Mouse (Mus musculus) heart, embryonic 11.5 days (tissue): ENCODE results near the gene Supt20. TPM values are rescaled to one million over a fixed set of nuclear protein-coding genes. Genes with fewer than 3 reads are reported as not detected.

Experiments
- ATAC-seq: fragments of 200-750 bp; cut with Nextera tagmentation; replicated peaks from 2 replicates; pipeline ENCODE4 v1.8.0; 2017; ENCODE audit warnings: moderate library complexity; ENCODE audit not compliant: insufficient number of reproducible peaks, low FRiP score, low TSS enrichment
- H3K27ac ChIP-seq: fragments of 300-500 bp; sonication (generic); 2 replicates; pipeline ENCODE4 v1.5.1; 2014; ENCODE audit warnings: mild to moderate bottlenecking, low read depth, low read length
- H3K27me3 ChIP-seq: fragments of 300-500 bp; sonication (generic); 2 replicates; pipeline ENCODE4 v1.6.1; 2014; ENCODE audit warnings: mild to moderate bottlenecking, low read length, mixed read lengths; ENCODE audit not compliant: control insufficient read depth, insufficient read depth
- H3K36me3 ChIP-seq: fragments of 300-500 bp; sonication (generic); 2 replicates; pipeline ENCODE4 v1.6.1; 2014; ENCODE audit warnings: mild to moderate bottlenecking, low read length, moderate library complexity, mixed read lengths; ENCODE audit not compliant: control insufficient read depth, insufficient read depth
- H3K4me1 ChIP-seq: fragments of 300-500 bp; sonication (generic); 2 replicates; pipeline ENCODE4 v1.6.1; 2014; ENCODE audit warnings: low read length; ENCODE audit not compliant: control insufficient read depth, insufficient read depth
- H3K4me2 ChIP-seq: fragments of 300-500 bp; sonication (generic); 2 replicates; pipeline ENCODE4 v1.6.1; 2014; ENCODE audit warnings: mild to moderate bottlenecking, moderate library complexity
- H3K4me3 ChIP-seq: fragments of 300-500 bp; sonication (generic); 2 replicates; pipeline ENCODE4 v1.5.1; 2014; ENCODE audit warnings: low read depth, low read length
- H3K9ac ChIP-seq: fragments of 300-500 bp; sonication (generic); 2 replicates; pipeline ENCODE4 v1.6.1; 2014; ENCODE audit warnings: mild to moderate bottlenecking, low read depth, low read length, moderate library complexity
- H3K9me3 ChIP-seq: fragments of 300-500 bp; sonication (generic); replicated peaks from 2 replicates; pipeline ENCODE4 v1.6.1; 2016; ENCODE audit warnings: low read length; ENCODE audit not compliant: control insufficient read depth
- WGBS: fragments of 180-500 bp; shearing (Covaris S2); extraction: QIAGEN DNeasy Blood & Tissue Kit; methylation state at CpG from one replicate; pipeline ENCODE4 v1.1.7; 2014; ENCODE audit not compliant: insufficient replicate concordance; 5-methylcytosine and 5-hydroxymethylcytosine counted together
- polyA plus RNA-seq: library from polyadenylated mRNA; unstranded; fragments of >200 nt; fragmentation: Nextera tagmentation; extraction: Ambion mirVana; gene quantifications from 2 replicates; pipeline ENCODE4 v1.2.1, GENCODE M21; 2014

Gene Supt20
- polyA plus RNA-seq, 1 experiment from 2014 or later: 77.6 TPM

DNA sequence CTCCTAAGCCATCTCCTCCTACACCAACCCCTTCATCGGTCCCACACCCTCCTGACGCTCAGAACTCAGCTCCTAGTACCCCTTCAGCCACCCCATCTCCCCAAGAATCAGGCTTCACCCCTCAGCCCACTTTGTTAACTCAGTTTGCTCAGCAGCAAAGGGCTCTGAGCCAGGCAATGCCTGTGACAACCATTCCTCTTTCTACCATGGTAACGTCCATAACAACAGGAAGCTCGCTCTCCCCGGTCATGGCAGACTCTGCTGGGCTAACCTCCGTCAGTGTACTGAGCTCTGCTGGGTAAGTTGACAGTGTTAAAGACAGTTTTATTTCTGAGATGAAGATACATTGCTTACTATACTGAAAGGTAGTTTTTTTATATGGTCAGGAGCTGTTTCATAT is 24.7 kb downstream of the Supt20 start:
- ATAC-seq: no peak
- Histone ChIP-seq H3K27me3 (no peaks in the 10 kb centered on the region), H3K4me1 (no peaks in the 10 kb centered on the region), H3K4me3 (no peak overlapping the region), H3K9ac (no peak overlapping the region), H3K9me3 (no peaks in the 10 kb centered on the region), H3K36me3 (peaks cover 33% of the 10 kb centered on the region), H3K4me2 (no peak overlapping the region), H3K27ac (no peak overlapping the region)
- whole genome bisulfite sequencing: 86% methylated on average over 6 of the region's 6 CpGs

DNA sequence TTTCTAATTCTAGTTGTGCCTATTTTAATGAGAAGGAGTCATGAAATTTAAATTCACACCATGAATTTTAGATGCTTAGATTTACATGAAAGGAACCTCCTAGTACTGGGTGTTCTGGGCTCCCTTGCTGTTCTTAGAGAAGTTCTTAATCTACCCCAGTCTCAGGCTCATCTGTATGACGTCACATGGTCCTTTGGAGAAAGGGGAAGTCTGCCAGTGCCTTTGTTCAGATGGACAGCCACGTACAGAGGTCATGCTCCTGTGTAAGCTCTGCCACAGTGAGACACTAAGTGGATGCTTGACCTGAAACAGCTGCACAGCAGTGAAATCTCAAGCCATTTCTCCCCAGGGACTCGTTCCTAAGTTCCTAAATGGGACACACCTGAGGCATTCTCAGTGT is 26.3 kb downstream of the Supt20 start:
- ATAC-seq: no peak
- no peak overlapping the region for H3K4me2 ChIP-seq
- H3K27ac ChIP-seq: no peak overlapping the region
- H3K4me3 ChIP-seq: no peak overlapping the region
- no peaks in the 10 kb centered on the region for H3K4me1 ChIP-seq
- no peaks in the 10 kb centered on the region for H3K9me3 ChIP-seq
- H3K27me3 ChIP-seq: no peaks in the 10 kb centered on the region
- peaks cover 33% of the 10 kb centered on the region for H3K36me3 ChIP-seq
- H3K9ac ChIP-seq: no peak overlapping the region
- 70% methylated on average over 3 of the region's 3 CpGs for WGBS

DNA sequence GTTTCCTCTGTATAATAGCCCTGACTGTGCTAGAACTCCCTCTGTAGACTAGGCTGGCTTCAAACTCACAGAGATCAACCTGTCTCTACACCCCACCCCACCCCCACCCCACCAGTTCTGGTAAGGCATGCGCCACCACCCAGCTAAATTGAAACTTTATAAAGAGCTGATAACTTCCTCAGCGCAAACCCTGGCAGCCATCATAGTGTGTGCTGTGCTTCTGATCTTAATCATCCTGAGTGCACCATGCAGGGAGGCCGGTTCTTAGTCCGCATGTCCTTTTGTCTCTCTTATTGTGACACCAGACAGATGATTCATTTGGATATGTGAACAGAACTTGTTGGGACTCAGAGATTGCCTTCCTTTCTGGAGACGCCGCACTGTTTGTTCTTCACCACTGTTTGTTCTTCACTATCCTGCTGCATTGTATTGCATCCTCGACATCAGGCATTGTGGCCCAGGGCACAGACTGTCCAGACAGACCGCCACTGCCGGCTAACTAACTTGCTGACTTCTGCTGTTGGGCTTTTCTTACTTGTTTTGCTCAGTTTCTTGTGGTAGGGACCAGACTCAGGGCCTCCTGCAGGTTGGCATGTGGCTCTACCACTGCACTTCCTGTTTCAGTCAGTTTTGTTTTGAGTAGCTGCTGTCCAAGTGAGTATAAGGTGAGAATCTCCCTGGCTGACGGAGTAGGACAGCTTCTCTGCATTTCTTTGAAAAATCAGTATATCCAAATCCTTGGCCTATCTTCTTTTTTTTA is 31.3 kb downstream of the Supt20 start:
- H3K4me3 ChIP-seq: no peak overlapping the region
- H3K9ac ChIP-seq: no peak overlapping the region
- 88% methylated on average over 10 of the region's 10 CpGs for WGBS
- peaks cover 30% of the 10 kb centered on the region for H3K36me3 ChIP-seq
- no peaks in the 10 kb centered on the region for H3K9me3 ChIP-seq
- H3K4me1 ChIP-seq: no peaks in the 10 kb centered on the region
- no peak for ATAC-seq
- no peak overlapping the region for H3K27ac ChIP-seq
- no peak overlapping the region for H3K4me2 ChIP-seq
- H3K27me3 ChIP-seq: no peaks in the 10 kb centered on the region

DNA sequence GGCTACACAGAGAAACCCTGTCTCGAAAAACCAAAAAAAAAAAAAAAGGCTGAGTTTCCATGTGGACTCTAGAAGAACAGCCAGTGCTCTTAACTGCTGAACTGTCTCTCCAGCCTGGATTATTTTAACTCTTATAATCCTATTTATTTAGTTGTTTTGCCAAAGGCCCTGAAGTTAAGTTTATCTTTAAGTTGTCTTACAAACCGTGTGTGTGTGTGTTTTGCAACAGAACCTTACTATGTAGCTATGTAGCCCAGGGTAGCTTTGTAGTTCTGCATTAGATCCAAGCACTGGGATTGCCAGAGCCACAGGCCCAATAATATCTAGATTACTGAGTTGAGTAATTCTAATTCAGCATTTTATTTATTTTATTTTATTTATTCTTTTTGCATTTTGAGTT is 32.7 kb downstream of the Supt20 start:
- Histone ChIP-seq H3K4me3 (no peak overlapping the region), H3K9ac (no peak overlapping the region), H3K27ac (no peak overlapping the region), H3K4me1 (no peaks in the 10 kb centered on the region), H3K9me3 (no peaks in the 10 kb centered on the region), H3K27me3 (no peaks in the 10 kb centered on the region), H3K4me2 (no peak overlapping the region), H3K36me3 (peaks cover 30% of the 10 kb centered on the region)
- no peak for ATAC-seq
- WGBS: 72% methylated on average over 2 of the region's 2 CpGs

DNA sequence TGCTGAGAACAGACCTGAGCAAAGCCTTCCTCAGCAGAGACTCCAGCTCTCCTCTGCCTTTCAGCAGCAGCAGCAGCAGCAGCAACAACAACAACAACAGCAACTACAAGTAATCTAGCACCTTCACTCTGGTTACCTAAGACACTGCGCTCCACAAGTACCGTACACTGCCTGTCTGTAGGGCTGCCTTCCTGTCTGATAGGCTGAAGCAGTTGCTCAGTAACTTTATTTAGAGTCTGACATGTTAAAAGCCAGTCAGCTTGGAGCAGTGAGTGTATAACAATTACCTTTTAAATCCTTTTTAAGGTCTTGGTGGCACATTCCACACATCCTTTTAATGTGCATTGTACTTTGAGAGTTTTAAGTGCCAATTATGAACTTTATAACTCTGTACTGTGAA is 35.0 kb downstream of the Supt20 start:
- H3K36me3 ChIP-seq: peaks cover 25% of the 10 kb centered on the region
- H3K27me3 ChIP-seq: no peaks in the 10 kb centered on the region
- no peak overlapping the region for H3K9ac ChIP-seq
- no peak overlapping the region for H3K4me3 ChIP-seq
- H3K4me2 ChIP-seq: no peak overlapping the region
- peaks cover 2% of the 10 kb centered on the region; the same call in 1 of the 2 replicates for H3K4me1 ChIP-seq
- no peak overlapping the region for H3K27ac ChIP-seq
- ATAC-seq: no peak
- WGBS: 91% methylated on average over 2 of the region's 2 CpGs
- H3K9me3 ChIP-seq: no peaks in the 10 kb centered on the region

DNA sequence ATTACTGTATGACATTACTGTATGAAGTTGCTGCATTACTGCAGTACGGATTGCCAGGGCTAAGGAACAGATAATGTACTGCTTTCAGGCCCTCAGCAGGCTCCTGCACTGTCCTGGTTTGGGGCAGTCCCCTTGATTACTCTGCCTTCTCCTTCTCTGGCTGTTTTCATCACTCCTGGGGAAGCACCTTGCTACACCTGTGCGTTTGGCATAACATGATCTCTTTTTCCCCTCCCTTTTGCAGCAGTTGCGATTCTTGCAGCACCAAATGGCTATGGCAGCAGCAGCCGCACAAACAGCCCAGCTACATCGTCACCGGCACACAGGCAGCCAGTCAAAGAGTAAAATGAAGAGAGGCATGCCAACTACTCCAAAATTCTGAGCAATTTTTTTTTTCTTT is 35.5 kb downstream of the Supt20 start:
- 90% methylated on average over 6 of the region's 6 CpGs for WGBS
- Histone ChIP-seq H3K9ac (no peak overlapping the region), H3K27ac (no peak overlapping the region), H3K36me3 (peaks cover 25% of the 10 kb centered on the region), H3K4me1 (peaks cover 6% of the 10 kb centered on the region; the same call in 1 of the 2 replicates), H3K4me3 (no peak overlapping the region), H3K9me3 (no peaks in the 10 kb centered on the region), H3K27me3 (no peaks in the 10 kb centered on the region), H3K4me2 (no peak overlapping the region)
- no peak for ATAC-seq

- no peak overlapping the region for H3K27ac ChIP-seq
- peaks cover 25% of the 10 kb centered on the region for H3K36me3 ChIP-seq
- ATAC-seq: no peak
- no peaks in the 10 kb centered on the region for H3K27me3 ChIP-seq
- WGBS: 84% methylated on average over 8 of the region's 8 CpGs
- no peaks in the 10 kb centered on the region for H3K9me3 ChIP-seq
- no peak overlapping the region for H3K4me2 ChIP-seq
- no peak overlapping the region for H3K9ac ChIP-seq
- no peak overlapping the region for H3K4me3 ChIP-seq
- peaks cover 9% of the 10 kb centered on the region; the same call in 1 of the 2 replicates for H3K4me1 ChIP-seq
Observed at GRCm38 (mm10) chr3:54731626-54732150, 39.1 kb downstream of the Supt20 start.

GRCm38 (mm10) chr3:54732371-54732770 is 39.8 kb downstream of the Supt20 start:
- Histone ChIP-seq H3K4me2 (no peak overlapping the region), H3K4me3 (no peak overlapping the region), H3K27ac (no peak overlapping the region), H3K36me3 (peaks cover 20% of the 10 kb centered on the region), H3K4me1 (peaks cover 9% of the 10 kb centered on the region; the same call in 1 of the 2 replicates), H3K9ac (no peak overlapping the region), H3K27me3 (no peaks in the 10 kb centered on the region), H3K9me3 (no peaks in the 10 kb centered on the region)
- no peak for ATAC-seq
- WGBS: 75% methylated on average over 4 of the region's 4 CpGs
